Mouse (Mus musculus): ENCODE measurements at regions not wholly inside any gene's neighbourhood (a gene's known extent, or its start where the extent isn't known, plus 50 kb on each side); places are given as distances from the start of the nearest gene placed in this dataset.
A peak's percentile ranks its signal among the peaks of the same experiment; 100 is the strongest.

- no peaks in the 10 kb centered on the region for H3K36me3 ChIP-seq (ENCODE audit: control insufficient read depth, insufficient read depth, low read length)
- H3K9ac ChIP-seq (ENCODE audit: low read length): no peak overlapping the region
- 77% methylated on average over 4 of the region's 4 CpGs for WGBS
- ATAC-seq (replicated peaks; ENCODE audit: low FRiP score, low TSS enrichment, low read depth): no peak
- DNase-seq (ENCODE audit: low spot score): no peak
- H3K4me2 ChIP-seq (ENCODE audit: low read length): no peak overlapping the region
- H3K27me3 ChIP-seq (replicated peaks; ENCODE audit: control insufficient read depth, insufficient read depth, low read length): no peaks in the 10 kb centered on the region
- H3K27ac ChIP-seq (ENCODE audit: low read depth): no peak overlapping the region
- H3K4me3 ChIP-seq (ENCODE audit: low read depth, low read length): no peak overlapping the region
- H3K9me3 ChIP-seq (ENCODE audit: control insufficient read depth, low read length): no peaks in the 10 kb centered on the region
- H3K4me1 ChIP-seq (replicated peaks; ENCODE audit: control insufficient read depth, insufficient read depth, low read length): no peaks in the 10 kb centered on the region
Observed at GRCm38 (mm10) chr4:55874276-55874675, 342.0 kb upstream of the Klf4 start.

- 58% methylated on average over 2 of the region's 2 CpGs for WGBS
- H3K36me3 ChIP-seq (ENCODE audit: control insufficient read depth, insufficient read depth, low read length): no peaks in the 10 kb centered on the region
- H3K4me1 ChIP-seq (replicated peaks; ENCODE audit: control insufficient read depth, insufficient read depth, low read length): no peaks in the 10 kb centered on the region
- H3K9me3 ChIP-seq (ENCODE audit: control insufficient read depth, low read length): no peaks in the 10 kb centered on the region
- H3K4me3 ChIP-seq (ENCODE audit: low read depth, low read length): no peak overlapping the region
- no peak overlapping the region for H3K9ac ChIP-seq (ENCODE audit: low read length)
- no peak overlapping the region for H3K4me2 ChIP-seq (ENCODE audit: low read length)
- no peaks in the 10 kb centered on the region for H3K27me3 ChIP-seq (replicated peaks; ENCODE audit: control insufficient read depth, insufficient read depth, low read length)
- no peak overlapping the region for H3K27ac ChIP-seq (ENCODE audit: low read depth)
- no peak for ATAC-seq (replicated peaks; ENCODE audit: low FRiP score, low TSS enrichment, low read depth)
- DNase-seq (ENCODE audit: low spot score): no peak
Observed at GRCm38 (mm10) chr4:55860055-55860454, 327.8 kb upstream of the Klf4 start.

GRCm38 (mm10) chr4:55859211-55859761 is 327.0 kb upstream of the Klf4 start:
- Histone ChIP-seq H3K4me1 (replicated peaks; ENCODE audit: control insufficient read depth, insufficient read depth, low read length) (no peaks in the 10 kb centered on the region), H3K27me3 (replicated peaks; ENCODE audit: control insufficient read depth, insufficient read depth, low read length) (no peaks in the 10 kb centered on the region), H3K9ac (ENCODE audit: low read length) (no peak overlapping the region), H3K4me3 (ENCODE audit: low read depth, low read length) (no peak overlapping the region), H3K4me2 (ENCODE audit: low read length) (no peak overlapping the region), H3K36me3 (ENCODE audit: control insufficient read depth, insufficient read depth, low read length) (no peaks in the 10 kb centered on the region), H3K27ac (ENCODE audit: low read depth) (no peak overlapping the region), H3K9me3 (ENCODE audit: control insufficient read depth, low read length) (no peaks in the 10 kb centered on the region)
- DNase-seq (ENCODE audit: low spot score) (no peak), ATAC-seq (replicated peaks; ENCODE audit: low FRiP score, low TSS enrichment, low read depth) (no peak)
- 88% methylated on average over 2 of the region's 2 CpGs for WGBS

GRCm38 (mm10) chr4:55851430-55851829 is 319.2 kb upstream of the Klf4 start:
- WGBS: 97% methylated on average over 1 of the region's 1 CpGs
- ATAC-seq (replicated peaks; ENCODE audit: low FRiP score, low TSS enrichment, low read depth) (no peak), DNase-seq (ENCODE audit: low spot score) (no peak)
- no peaks in the 10 kb centered on the region for H3K4me1 ChIP-seq (replicated peaks; ENCODE audit: control insufficient read depth, insufficient read depth, low read length)
- H3K9ac ChIP-seq (ENCODE audit: low read length): no peak overlapping the region
- H3K4me3 ChIP-seq (ENCODE audit: low read depth, low read length): no peak overlapping the region
- no peak overlapping the region for H3K4me2 ChIP-seq (ENCODE audit: low read length)
- no peak overlapping the region for H3K27ac ChIP-seq (ENCODE audit: low read depth)
- H3K36me3 ChIP-seq (ENCODE audit: control insufficient read depth, insufficient read depth, low read length): no peaks in the 10 kb centered on the region
- H3K9me3 ChIP-seq (ENCODE audit: control insufficient read depth, low read length): no peaks in the 10 kb centered on the region
- H3K27me3 ChIP-seq (replicated peaks; ENCODE audit: control insufficient read depth, insufficient read depth, low read length): peaks cover 6% of the 10 kb centered on the region; the same call in 1 of the 2 replicates

GRCm38 (mm10) chr4:55851027-55851426 is 318.8 kb upstream of the Klf4 start:
- Histone ChIP-seq H3K9me3 (ENCODE audit: control insufficient read depth, low read length) (no peaks in the 10 kb centered on the region), H3K9ac (ENCODE audit: low read length) (no peak overlapping the region), H3K4me2 (ENCODE audit: low read length) (no peak overlapping the region), H3K27ac (ENCODE audit: low read depth) (no peak overlapping the region), H3K36me3 (ENCODE audit: control insufficient read depth, insufficient read depth, low read length) (no peaks in the 10 kb centered on the region), H3K27me3 (replicated peaks; ENCODE audit: control insufficient read depth, insufficient read depth, low read length) (peaks cover 6% of the 10 kb centered on the region; the same call in 1 of the 2 replicates), H3K4me1 (replicated peaks; ENCODE audit: control insufficient read depth, insufficient read depth, low read length) (no peaks in the 10 kb centered on the region), H3K4me3 (ENCODE audit: low read depth, low read length) (no peak overlapping the region)
- ATAC-seq (replicated peaks; ENCODE audit: low FRiP score, low TSS enrichment, low read depth): no peak
- 72% methylated on average over 5 of the region's 5 CpGs for WGBS
- DNase-seq (ENCODE audit: low spot score): no peak

GRCm38 (mm10) chr4:55843727-55844401 is 311.6 kb upstream of the Klf4 start:
- Histone ChIP-seq H3K27ac (ENCODE audit: low read depth) (peak overlapping the region; percentile 25; the same call in 1 of the 2 replicates), H3K9ac (ENCODE audit: low read length) (no peak overlapping the region), H3K4me2 (ENCODE audit: low read length) (0 out of 2 replicates have a peak overlapping the region, but pooled peaks have one; percentile 3), H3K9me3 (ENCODE audit: control insufficient read depth, low read length) (no peaks in the 10 kb centered on the region), H3K27me3 (replicated peaks; ENCODE audit: control insufficient read depth, insufficient read depth, low read length) (peaks cover 6% of the 10 kb centered on the region; the same call in 1 of the 2 replicates), H3K36me3 (ENCODE audit: control insufficient read depth, insufficient read depth, low read length) (no peaks in the 10 kb centered on the region), H3K4me1 (replicated peaks; ENCODE audit: control insufficient read depth, insufficient read depth, low read length) (peaks cover 5% of the 10 kb centered on the region; the same call in 1 of the 2 replicates), H3K4me3 (ENCODE audit: low read depth, low read length) (no peak overlapping the region)
- peak; percentile 69 for DNase-seq (ENCODE audit: low spot score)
- peak; percentile 74 for ATAC-seq (replicated peaks; ENCODE audit: low FRiP score, low TSS enrichment, low read depth)
- WGBS: 18% methylated on average over 12 of the region's 12 CpGs

- Histone ChIP-seq H3K4me3 (ENCODE audit: low read depth, low read length) (no peak overlapping the region), H3K9ac (ENCODE audit: low read length) (no peak overlapping the region), H3K9me3 (ENCODE audit: control insufficient read depth, low read length) (no peaks in the 10 kb centered on the region), H3K27ac (ENCODE audit: low read depth) (no peak overlapping the region), H3K36me3 (ENCODE audit: control insufficient read depth, insufficient read depth, low read length) (no peaks in the 10 kb centered on the region), H3K4me2 (ENCODE audit: low read length) (no peak overlapping the region), H3K27me3 (replicated peaks; ENCODE audit: control insufficient read depth, insufficient read depth, low read length) (no peaks in the 10 kb centered on the region), H3K4me1 (replicated peaks; ENCODE audit: control insufficient read depth, insufficient read depth, low read length) (no peaks in the 10 kb centered on the region; the same call in 1 of the 2 replicates)
- ATAC-seq (replicated peaks; ENCODE audit: low FRiP score, low TSS enrichment, low read depth) (no peak), DNase-seq (ENCODE audit: low spot score) (no peak)
- WGBS: 79% methylated on average over 3 of the region's 3 CpGs
Observed at GRCm38 (mm10) chr4:55838568-55838967, 306.3 kb upstream of the Klf4 start.

- WGBS: 79% methylated on average over 9 of the region's 9 CpGs
- no peak for DNase-seq (ENCODE audit: low spot score)
- Histone ChIP-seq H3K9ac (ENCODE audit: low read length) (no peak overlapping the region), H3K4me2 (ENCODE audit: low read length) (no peak overlapping the region), H3K9me3 (ENCODE audit: control insufficient read depth, low read length) (no peaks in the 10 kb centered on the region), H3K36me3 (ENCODE audit: control insufficient read depth, insufficient read depth, low read length) (no peaks in the 10 kb centered on the region), H3K4me3 (ENCODE audit: low read depth, low read length) (no peak overlapping the region), H3K27ac (ENCODE audit: low read depth) (no peak overlapping the region), H3K27me3 (replicated peaks; ENCODE audit: control insufficient read depth, insufficient read depth, low read length) (no peaks in the 10 kb centered on the region), H3K4me1 (replicated peaks; ENCODE audit: control insufficient read depth, insufficient read depth, low read length) (no peaks in the 10 kb centered on the region)
- no peak for ATAC-seq (replicated peaks; ENCODE audit: low FRiP score, low TSS enrichment, low read depth)
Observed at GRCm38 (mm10) chr4:55824047-55824760, 291.9 kb upstream of the Klf4 start.

Measured in intestine, embryonic 14.5 days (tissue).